Mouse (Mus musculus) intestine, embryonic 14.5 days (tissue): Measurements from ENCODE around the gene Rp9. TPM values are rescaled to one million over a fixed set of nuclear protein-coding genes. Genes with fewer than 3 reads are reported as not detected.
A peak's percentile ranks its signal among the peaks of the same experiment; 100 is the strongest.
"Not testable (repeated sequence)": the region's sequence is repeated elsewhere in the genome, so short reads cannot be mapped to it uniquely, and the experiment has no call there.

Experiments used
- ATAC-seq: fragments of 200-750 bp; cut with Nextera tagmentation; replicated peaks from 2 replicates; pipeline ENCODE4 v1.8.0; 2017; ENCODE audit warnings: low read depth, moderate number of reproducible peaks, moderate TSS enrichment, moderate library complexity; ENCODE audit not compliant: low FRiP score, low TSS enrichment
- DNase-seq: peaks from one replicate; pipeline ENCODE4 v3.0.0-alpha.2; 2018; ENCODE audit warnings: low spot score
- H3K27ac ChIP-seq: fragments of 300-500 bp; sonication (generic); 2 replicates; pipeline ENCODE4 v1.5.1; 2014; ENCODE audit warnings: low read depth, mild to moderate bottlenecking, control low read depth
- H3K27me3 ChIP-seq: fragments of 300-500 bp; sonication (generic); replicated peaks from 2 replicates; pipeline ENCODE4 v1.6.1; 2014; ENCODE audit warnings: low read length, control low read depth; ENCODE audit not compliant: control insufficient read depth, insufficient read depth
- H3K36me3 ChIP-seq: fragments of 300-500 bp; sonication (generic); 2 replicates; pipeline ENCODE4 v1.6.1; 2014; ENCODE audit warnings: low read length, control low read depth; ENCODE audit not compliant: control insufficient read depth, insufficient read depth
- H3K4me1 ChIP-seq: fragments of 300-500 bp; sonication (generic); replicated peaks from 2 replicates; pipeline ENCODE4 v1.6.1; 2014; ENCODE audit warnings: low read length, control low read depth, mixed read lengths; ENCODE audit not compliant: control insufficient read depth, insufficient read depth
- H3K4me2 ChIP-seq: fragments of 300-500 bp; sonication (generic); 2 replicates; pipeline ENCODE4 v1.6.1; 2014; ENCODE audit warnings: low read length
- H3K4me3 ChIP-seq: fragments of 300-500 bp; sonication (generic); 2 replicates; pipeline ENCODE4 v1.5.1; 2014; ENCODE audit warnings: low read depth, low read length, control low read depth, mixed read lengths
- H3K9ac ChIP-seq: fragments of 300-500 bp; sonication (generic); 2 replicates; pipeline ENCODE4 v1.6.1; 2014; ENCODE audit warnings: mild to moderate bottlenecking, low read length
- H3K9me3 ChIP-seq: fragments of 300-500 bp; sonication (generic); 2 replicates; pipeline ENCODE4 v1.6.1; 2016; ENCODE audit warnings: low read length, control low read depth; ENCODE audit not compliant: control insufficient read depth
- WGBS: fragments of 180-500 bp; shearing (Covaris S2); extraction: QIAGEN DNeasy Blood & Tissue Kit; methylation state at CpG from one replicate; pipeline ENCODE4 v1.1.7; 2014; 5-methylcytosine and 5-hydroxymethylcytosine counted together
- polyA plus RNA-seq: library from polyadenylated mRNA; unstranded; fragments of >200 nt; fragmentation: Nextera tagmentation; extraction: Ambion mirVana; gene quantifications from 2 replicates; pipeline ENCODE4 v1.2.1, GENCODE M21; 2014

The Rp9 gene
- polyA plus RNA-seq, 1 experiment from 2014 or later = 82.2 TPM

- DNase-seq (no peak), ATAC-seq (no peak)
- no peak overlapping the region for H3K9ac ChIP-seq
- no peak overlapping the region for H3K4me3 ChIP-seq
- WGBS = 79% methylated on average over 8 of the region's 8 CpGs
- H3K9me3 ChIP-seq = no peaks in the 10 kb centered on the region
- peaks cover 8% of the 10 kb centered on the region; the same call in 1 of the 2 replicates for H3K36me3 ChIP-seq
- no peaks in the 10 kb centered on the region; the same call in none of the 2 replicates for H3K4me1 ChIP-seq
- H3K27me3 ChIP-seq = no peaks in the 10 kb centered on the region
- H3K27ac ChIP-seq = no peak overlapping the region
- peak overlapping the region; percentile 58; the same call in 1 of the 2 replicates for H3K4me2 ChIP-seq
These were observed 664 bp downstream of the Rp9 start for GRCm38 (mm10) chr9:22468899-22469259.

- H3K9ac ChIP-seq = peak overlapping the region; percentile 85
- H3K27ac ChIP-seq = peak overlapping the region; percentile 86
- DNase-seq (peak; percentile 93), ATAC-seq (peak; percentile 90)
- peak overlapping the region; percentile 82 for H3K4me3 ChIP-seq
- peaks cover 13% of the 10 kb centered on the region; the same call in 1 of the 2 replicates for H3K36me3 ChIP-seq
- no peaks in the 10 kb centered on the region for H3K9me3 ChIP-seq
- H3K4me2 ChIP-seq = peak overlapping the region; percentile 58
- H3K27me3 ChIP-seq = no peaks in the 10 kb centered on the region
- no peaks in the 10 kb centered on the region; the same call in none of the 2 replicates for H3K4me1 ChIP-seq
- WGBS = 4% methylated on average over 30 of the region's 43 CpGs
These were observed 1.2 kb downstream of the Rp9 start for GRCm38 (mm10) chr9:22468170-22468898.

- WGBS = 1% methylated on average over 65 of the region's 73 CpGs
These were observed 2.0 kb downstream of the Rp9 start for GRCm38 (mm10) chr9:22467371-22468169.

GRCm38 (mm10) chr9:22466212-22466611 lies 3.3 kb downstream of the Rp9 start:
- peaks cover 13% of the 10 kb centered on the region; the same call in 1 of the 2 replicates for H3K36me3 ChIP-seq
- WGBS = over 99% methylated on average over 5 of the region's 5 CpGs
- no peak for ATAC-seq
- no peak overlapping the region for H3K27ac ChIP-seq
- H3K9me3 ChIP-seq = no peaks in the 10 kb centered on the region; the same call in 1 of the 2 replicates
- H3K9ac ChIP-seq = no peak overlapping the region
- H3K4me3 ChIP-seq = no peak overlapping the region
- no peaks in the 10 kb centered on the region for H3K27me3 ChIP-seq
- H3K4me1 ChIP-seq = no peaks in the 10 kb centered on the region; the same call in none of the 2 replicates
- DNase-seq = no peak
- no peak overlapping the region for H3K4me2 ChIP-seq

More at GRCm38 (mm10) chr9:22467371-22468169, 2.0 kb downstream of the Rp9 start:
- H3K9ac ChIP-seq = peak overlapping the region; percentile 85
- H3K27me3 ChIP-seq = no peaks in the 10 kb centered on the region
- H3K4me3 ChIP-seq = peak overlapping the region; percentile 82
- H3K9me3 ChIP-seq = no peaks in the 10 kb centered on the region
- H3K4me2 ChIP-seq = peak overlapping the region; percentile 58
- ATAC-seq (peak; percentile 79), DNase-seq (peak; percentile 86)
- no peaks in the 10 kb centered on the region; the same call in none of the 2 replicates for H3K4me1 ChIP-seq
- H3K36me3 ChIP-seq = peaks cover 13% of the 10 kb centered on the region; the same call in 1 of the 2 replicates
- H3K27ac ChIP-seq = peak overlapping the region; percentile 86

- Histone ChIP-seq H3K4me3 (no peak overlapping the region), H3K4me1 (no peaks in the 10 kb centered on the region; the same call in 1 of the 2 replicates), H3K36me3 (peaks cover 38% of the 10 kb centered on the region), H3K27me3 (no peaks in the 10 kb centered on the region), H3K27ac (no peak overlapping the region), H3K4me2 (no peak overlapping the region), H3K9me3 (no peaks in the 10 kb centered on the region; the same call in 1 of the 2 replicates), H3K9ac (no peak overlapping the region)
- ATAC-seq (no peak), DNase-seq (no peak)
- WGBS = 93% methylated on average over 3 of the region's 3 CpGs
These were observed 7.6 kb downstream of the Rp9 start for GRCm38 (mm10) chr9:22461946-22462345.

GRCm38 (mm10) chr9:22457142-22457835 lies 12.3 kb downstream of the Rp9 start:
- no peaks in the 10 kb centered on the region for H3K4me1 ChIP-seq
- H3K4me3 ChIP-seq = no peak overlapping the region
- H3K27ac ChIP-seq = no peak overlapping the region
- peaks cover 69% of the 10 kb centered on the region for H3K36me3 ChIP-seq
- no peaks in the 10 kb centered on the region for H3K27me3 ChIP-seq
- no peak for DNase-seq
- no peak overlapping the region for H3K4me2 ChIP-seq
- no peaks in the 10 kb centered on the region; the same call in 1 of the 2 replicates for H3K9me3 ChIP-seq
- no peak for ATAC-seq
- 86% methylated on average over 11 of the region's 11 CpGs for WGBS
- H3K9ac ChIP-seq = no peak overlapping the region

GRCm38 (mm10) chr9:22455041-22455440 lies 14.5 kb downstream of the Rp9 start:
- Histone ChIP-seq H3K4me1 (no peaks in the 10 kb centered on the region), H3K4me2 (no peak overlapping the region), H3K9ac (no peak overlapping the region), H3K4me3 (no peak overlapping the region), H3K9me3 (no peaks in the 10 kb centered on the region), H3K27ac (no peak overlapping the region), H3K27me3 (no peaks in the 10 kb centered on the region), H3K36me3 (peaks cover 85% of the 10 kb centered on the region)
- DNase-seq (no peak), ATAC-seq (no peak)

- H3K4me2 ChIP-seq, H3K4me1 ChIP-seq, H3K9ac ChIP-seq, H3K27me3 ChIP-seq, ATAC-seq, DNase-seq, H3K27ac ChIP-seq, H3K4me3 ChIP-seq, H3K9me3 ChIP-seq: not testable (repeated sequence)
- peaks cover 91% of the 10 kb centered on the region for H3K36me3 ChIP-seq
- WGBS = 92% methylated on average over 8 of the region's 8 CpGs
These were observed 15.6 kb downstream of the Rp9 start, which contains the start of gene Gm17545 for GRCm38 (mm10) chr9:22453990-22454389. Gm17545 (plus strand) TSS chr9:22454290.
